10 mouse cellular contexts compared by ENCODE assay signal in the genomic region with DNA sequence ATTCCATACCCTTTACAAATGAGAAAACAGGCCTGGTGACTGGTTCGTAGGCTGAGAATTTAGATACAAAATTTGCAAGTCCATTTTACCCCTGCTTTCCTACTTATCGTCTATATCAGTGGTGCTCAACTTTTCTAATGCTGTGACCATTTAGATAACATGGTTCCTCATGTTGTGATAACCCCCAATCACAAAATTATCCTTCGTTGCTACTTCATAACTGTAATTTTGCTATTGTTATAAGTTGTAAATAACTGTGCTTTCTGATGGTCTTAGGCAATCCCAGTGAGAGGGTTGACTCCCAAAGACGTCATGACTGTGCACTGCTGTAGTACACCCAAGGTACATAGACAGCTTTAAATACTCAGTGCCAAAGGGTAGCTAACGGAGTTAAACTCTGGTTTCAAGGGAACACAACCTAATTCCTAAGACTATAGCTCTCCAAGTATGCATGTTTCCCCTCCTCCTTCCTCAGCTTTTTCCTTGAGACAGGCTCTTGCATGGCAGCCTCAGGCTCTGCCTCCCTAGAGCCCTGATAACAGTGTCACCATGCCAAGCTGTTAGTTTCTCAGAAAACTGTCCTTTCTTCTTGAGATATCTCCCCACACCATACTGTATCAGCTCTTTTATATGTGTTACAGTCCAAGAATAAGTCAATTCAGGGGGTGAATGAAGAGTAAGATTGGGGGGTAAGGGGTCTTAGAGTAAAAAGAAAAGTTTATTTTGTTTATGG. TPM values are rescaled to one million over a fixed set of nuclear protein-coding genes. Genes with fewer than 3 reads are reported as not detected.
DNase-seq lines count a peak whose midpoint lies in the region; ATAC-seq lines count a peak whose summit lies in the region.
"Had no signal": no experiment of that assay in that cellular context is flagged by ENCODE, and none has a peak within 500 bp of the region (broad histone marks: within the 10 kb centered on the region; RNA-seq: fewer than 3 reads in every experiment).

No protein-coding gene starts in this region.

- DNase-seq in kidney, postnatal 36 days: no peak
- no peak for DNase-seq in limb, embryonic 10.5 days (ENCODE audit: low spot score)
- no peak for DNase-seq in thymus, adult 18-20 months
- no peak for DNase-seq in kidney, postnatal 10 days
- no peak for DNase-seq in cerebellum, adult 11 months
- DNase-seq: thymus, postnatal 4 days had no signal

- H3K27me3 ChIP-seq in kidney, embryonic 15.5 days: no peaks in the 10 kb centered on the region
- no peaks in the 10 kb centered on the region for H3K27me3 ChIP-seq in embryonic facial prominence, embryonic 12.5 days
- H3K27me3 ChIP-seq in limb, embryonic 10.5 days (ENCODE audit: low read depth, poor library complexity, severe bottlenecking): no peaks in the 10 kb centered on the region
- no peaks in the 10 kb centered on the region for H3K27me3 ChIP-seq in neural tube, embryonic 12.5 days (replicated peaks)
- H3K27me3 ChIP-seq: Patski had no signal

- peaks cover 43% of the 10 kb centered on the region for H3K36me3 ChIP-seq in kidney, embryonic 15.5 days
- H3K36me3 ChIP-seq in embryonic facial prominence, embryonic 12.5 days: peaks cover 30% of the 10 kb centered on the region
- peaks cover 50% of the 10 kb centered on the region for H3K36me3 ChIP-seq in limb, embryonic 10.5 days
- H3K36me3 ChIP-seq in neural tube, embryonic 12.5 days: peaks cover 26% of the 10 kb centered on the region

- no peak overlapping the region for H3K27ac ChIP-seq in kidney, embryonic 15.5 days
- no peak overlapping the region for H3K27ac ChIP-seq in embryonic facial prominence, embryonic 12.5 days
- no peak overlapping the region for H3K27ac ChIP-seq in limb, embryonic 10.5 days
- no peak overlapping the region for H3K27ac ChIP-seq in neural tube, embryonic 12.5 days

- peak overlapping the region; percentile 92 for H3K4me3 ChIP-seq in kidney, embryonic 15.5 days (replicated peaks)
- peak overlapping the region; percentile 95 for H3K4me3 ChIP-seq in embryonic facial prominence, embryonic 12.5 days
- H3K4me3 ChIP-seq in limb, embryonic 10.5 days: peak overlapping the region; percentile 92
- H3K4me3 ChIP-seq in neural tube, embryonic 12.5 days: peak overlapping the region; percentile 90; the same call in 1 of the 2 replicates

- 0 out of 2 replicates have a peak overlapping the region, but pooled peaks have one; percentile 11 for H3K9ac ChIP-seq in kidney, embryonic 15.5 days
- peak overlapping the region; percentile 86; the same call in 1 of the 2 replicates for H3K9ac ChIP-seq in embryonic facial prominence, embryonic 12.5 days
- peak overlapping the region; percentile 85; the same call in 1 of the 2 replicates for H3K9ac ChIP-seq in neural tube, embryonic 12.5 days

- H3K4me2 ChIP-seq in kidney, embryonic 15.5 days: peak overlapping the region; percentile 97
- peak overlapping the region; percentile 99 for H3K4me2 ChIP-seq in embryonic facial prominence, embryonic 12.5 days (replicated peaks)
- peak overlapping the region; percentile 98 for H3K4me2 ChIP-seq in neural tube, embryonic 12.5 days (replicated peaks)

- ATAC-seq in kidney, embryonic 15.5 days (replicated peaks; ENCODE audit: low FRiP score): no peak
- no peak for ATAC-seq in embryonic facial prominence, embryonic 12.5 days (ENCODE audit: insufficient number of reproducible peaks, insufficient read depth, low FRiP score, low TSS enrichment)
- no peak for ATAC-seq in neural tube, embryonic 12.5 days (ENCODE audit: low FRiP score, low read depth)

- peaks cover 27% of the 10 kb centered on the region for H3K4me1 ChIP-seq in kidney, embryonic 15.5 days
- H3K4me1 ChIP-seq in embryonic facial prominence, embryonic 12.5 days: peaks cover 22% of the 10 kb centered on the region
- H3K4me1 ChIP-seq in limb, embryonic 10.5 days: peaks cover 28% of the 10 kb centered on the region
- peaks cover 24% of the 10 kb centered on the region for H3K4me1 ChIP-seq in neural tube, embryonic 12.5 days

- WGBS in kidney, embryonic 15.5 days: 78% methylated on average over 5 of the region's 5 CpGs
- WGBS in embryonic facial prominence, embryonic 12.5 days: 79% methylated on average over 5 of the region's 5 CpGs
- 91% methylated on average over 5 of the region's 5 CpGs for WGBS in limb, embryonic 10.5 days
- WGBS in neural tube, embryonic 12.5 days: 84% methylated on average over 5 of the region's 5 CpGs

- no peaks in the 10 kb centered on the region for H3K9me3 ChIP-seq in kidney, embryonic 15.5 days (replicated peaks)
- no peaks in the 10 kb centered on the region for H3K9me3 ChIP-seq in embryonic facial prominence, embryonic 12.5 days
- no peaks in the 10 kb centered on the region for H3K9me3 ChIP-seq in limb, embryonic 10.5 days (replicated peaks)
- H3K9me3 ChIP-seq in neural tube, embryonic 12.5 days: no peaks in the 10 kb centered on the region

RNA-seq across cellular contexts. Expression of gene Noa1, which starts 1.9 kb away (rescaled TPM):
- polyA plus RNA-seq in kidney, embryonic 15.5 days (2015; fragmentation: Nextera tagmentation; extraction: Ambion mirVana): 35.7 and 36.2 TPM in 2 replicates
- polyA plus RNA-seq in embryonic facial prominence, embryonic 12.5 days (2016; fragmentation: Nextera tagmentation; extraction: Ambion mirVana): 32.7 and 33.8 TPM in 2 replicates
- polyA plus RNA-seq in limb, embryonic 10.5 days (2016; fragmentation: Nextera tagmentation; extraction: Ambion mirVana): 36.5 and 43.5 TPM in 2 replicates
- polyA plus RNA-seq in neural tube, embryonic 12.5 days (2016; fragmentation: Nextera tagmentation; extraction: Ambion mirVana): 37.6 and 38.6 TPM in 2 replicates

RNA-seq across cellular contexts. Expression of gene Polr2b, which starts 2.0 kb away (rescaled TPM):
- 67.0 and 69.5 TPM in 2 replicates for polyA plus RNA-seq in kidney, embryonic 15.5 days (2015; fragmentation: Nextera tagmentation; extraction: Ambion mirVana)
- polyA plus RNA-seq in embryonic facial prominence, embryonic 12.5 days (2016; fragmentation: Nextera tagmentation; extraction: Ambion mirVana): 76.4 and 78.9 TPM in 2 replicates
- polyA plus RNA-seq in limb, embryonic 10.5 days (2016; fragmentation: Nextera tagmentation; extraction: Ambion mirVana): 86.2 and 95.9 TPM in 2 replicates
- polyA plus RNA-seq in neural tube, embryonic 12.5 days (2016; fragmentation: Nextera tagmentation; extraction: Ambion mirVana): 83.5 and 89.9 TPM in 2 replicates

RNA-seq across cellular contexts. Expression of gene Rest, which starts 42.7 kb away (rescaled TPM):
- polyA plus RNA-seq in kidney, embryonic 15.5 days (2015; fragmentation: Nextera tagmentation; extraction: Ambion mirVana): 39.2 and 40.4 TPM in 2 replicates
- 56.5 and 59.7 TPM in 2 replicates for polyA plus RNA-seq in embryonic facial prominence, embryonic 12.5 days (2016; fragmentation: Nextera tagmentation; extraction: Ambion mirVana)
- polyA plus RNA-seq in limb, embryonic 10.5 days (2016; fragmentation: Nextera tagmentation; extraction: Ambion mirVana): 35.7 and 46.6 TPM in 2 replicates
- 18.9 and 20.6 TPM in 2 replicates for polyA plus RNA-seq in neural tube, embryonic 12.5 days (2016; fragmentation: Nextera tagmentation; extraction: Ambion mirVana)

Comparison
In these comparisons a context has a peak if more than half of its experiments do, and no peak if none do; other contexts are left out.
1. H3K9ac ChIP-seq: peak in every context shown above with its lines; median percentile 86 in embryonic facial prominence, embryonic 12.5 days; 85 in neural tube, embryonic 12.5 days; 11 in kidney, embryonic 15.5 days.